Mouse (Mus musculus): ENCODE data around the gene Cfap46. TPM values are rescaled to one million over a fixed set of nuclear protein-coding genes. Genes with fewer than 3 reads are reported as not detected.
A peak's percentile ranks its signal among the peaks of the same experiment; 100 is the strongest.

Gene Cfap46
- 0.10 and 0.22 TPM in 2 replicates for polyA plus RNA-seq (2015; fragmentation: Nextera tagmentation; extraction: Ambion mirVana)

DNA sequence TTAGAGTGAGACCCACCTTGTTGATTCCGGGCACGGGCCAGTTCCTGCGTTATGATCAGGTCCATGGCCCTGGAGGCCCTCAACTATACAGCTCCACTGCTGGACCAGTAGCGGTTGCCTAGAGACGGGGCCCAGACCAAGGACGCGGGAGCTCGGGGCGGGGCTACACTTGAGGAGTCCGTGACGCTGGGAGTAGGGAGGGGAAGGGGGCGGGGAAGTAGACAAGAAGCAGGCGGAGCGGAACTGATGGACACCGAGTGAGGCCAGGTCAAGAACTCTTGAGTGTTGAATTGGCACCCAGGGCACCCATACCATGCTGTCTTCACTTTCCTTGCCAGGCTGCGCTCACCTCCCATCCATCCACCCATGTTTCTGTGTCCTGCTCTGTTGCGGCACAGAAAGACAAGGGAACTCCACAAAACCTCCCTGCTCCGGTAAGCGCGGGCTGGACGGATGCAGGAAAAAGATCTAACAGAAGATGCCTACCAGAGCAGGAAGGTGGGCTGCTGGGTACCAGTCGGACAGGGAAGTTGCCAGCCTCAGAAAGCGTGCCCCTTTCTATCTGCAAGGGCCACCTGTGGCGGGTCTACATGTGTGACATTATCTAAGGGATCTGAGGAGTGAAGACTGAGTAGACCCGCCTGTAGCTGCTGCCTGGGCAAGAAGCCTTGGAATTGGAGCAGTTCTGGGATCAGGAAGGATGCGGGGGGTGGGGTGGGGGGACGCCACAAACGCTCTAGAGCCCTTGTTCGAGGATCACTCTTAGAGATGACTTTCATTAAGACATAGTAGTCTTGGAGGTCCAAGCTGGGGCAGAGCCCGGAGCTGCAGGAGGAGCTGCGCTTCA lies at the start of gene Cfap46:
Cfap46 (minus strand) TSS at position 112 of the 847 bp plus-strand sequence.
- no peaks in the 10 kb centered on the region for H3K36me3 ChIP-seq
- H3K9me3 ChIP-seq = no peaks in the 10 kb centered on the region
- peak within 1 kb of the TSS; percentile 12; the same call in 1 of the 2 replicates for H3K9ac ChIP-seq
- no peaks in the 10 kb centered on the region for H3K4me1 ChIP-seq
- H3K27ac ChIP-seq = peak within 1 kb of the TSS; percentile 44; the same call in 1 of the 2 replicates
- H3K4me3 ChIP-seq (replicated peaks) = peak within 1 kb of the TSS; percentile 54
- H3K4me2 ChIP-seq = peak within 1 kb of the TSS; percentile 93
- WGBS = 1% methylated on average over 31 of the region's 31 CpGs
- no peaks in the 10 kb centered on the region for H3K27me3 ChIP-seq (replicated peaks)
- peak; percentile 92 for ATAC-seq (ENCODE audit: insufficient read depth, low FRiP score, low read depth)

DNA sequence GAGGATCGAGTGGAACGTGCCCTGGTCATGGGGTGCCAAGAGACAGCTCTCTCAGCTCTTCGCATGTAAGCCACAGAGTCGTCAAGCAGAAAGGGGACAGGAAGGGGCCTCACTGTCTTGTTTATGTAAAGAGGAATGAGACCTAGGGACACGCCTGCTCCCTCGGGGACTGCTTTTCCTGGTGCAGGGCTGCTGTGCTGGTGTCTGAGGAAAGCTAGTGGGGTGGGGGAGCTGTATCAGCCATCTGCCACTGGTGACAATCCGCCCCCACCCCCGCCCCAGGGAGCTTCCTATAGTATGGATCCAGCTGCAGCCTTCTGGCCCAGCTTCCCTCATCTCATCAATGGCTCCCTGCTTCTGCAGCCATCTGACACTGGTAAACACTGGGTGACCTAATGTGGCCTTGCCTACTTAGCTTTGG lies 47.7 kb upstream of the Cfap46 start:
- ATAC-seq (ENCODE audit: insufficient read depth, low FRiP score, low read depth) = peak; percentile 43; the same call in 1 of the 2 replicates
- Histone ChIP-seq H3K27ac (peak overlapping the region; percentile 18; the same call in 1 of the 2 replicates), H3K36me3 (no peaks in the 10 kb centered on the region), H3K4me1 (no peaks in the 10 kb centered on the region), H3K9me3 (no peaks in the 10 kb centered on the region), H3K4me3 (replicated peaks) (no peak overlapping the region), H3K4me2 (no peak overlapping the region), H3K27me3 (replicated peaks) (no peaks in the 10 kb centered on the region), H3K9ac (no peak overlapping the region)
- WGBS = 20% methylated on average over 8 of the region's 8 CpGs

DNA sequence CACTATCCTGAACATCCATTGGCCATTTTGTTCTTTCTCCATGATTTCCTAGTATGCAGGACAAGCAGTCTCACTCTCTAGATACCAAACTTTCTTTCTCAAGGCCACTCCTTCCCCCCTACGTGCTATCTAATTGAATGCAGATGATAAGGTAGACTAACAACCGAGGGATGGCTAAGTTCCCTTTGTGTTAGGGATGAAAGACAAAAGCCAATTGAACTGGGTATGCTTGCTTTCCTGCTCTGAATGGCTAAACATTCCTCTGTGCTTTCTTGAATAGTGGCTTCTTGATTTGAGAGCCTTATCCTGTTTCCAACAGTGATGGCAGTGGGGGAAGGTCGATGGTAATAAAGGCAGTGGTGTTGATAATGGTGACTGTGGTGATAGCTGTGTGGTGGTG lies 43.5 kb upstream of the Cfap46 start:
- Histone ChIP-seq H3K9ac (no peak overlapping the region), H3K4me2 (no peak overlapping the region), H3K27ac (no peak overlapping the region), H3K9me3 (no peaks in the 10 kb centered on the region), H3K4me3 (replicated peaks) (no peak overlapping the region), H3K4me1 (no peaks in the 10 kb centered on the region), H3K27me3 (replicated peaks) (no peaks in the 10 kb centered on the region), H3K36me3 (no peaks in the 10 kb centered on the region)
- ATAC-seq (ENCODE audit: insufficient read depth, low FRiP score, low read depth) = no peak
- WGBS = 60% methylated on average over 3 of the region's 3 CpGs

DNA sequence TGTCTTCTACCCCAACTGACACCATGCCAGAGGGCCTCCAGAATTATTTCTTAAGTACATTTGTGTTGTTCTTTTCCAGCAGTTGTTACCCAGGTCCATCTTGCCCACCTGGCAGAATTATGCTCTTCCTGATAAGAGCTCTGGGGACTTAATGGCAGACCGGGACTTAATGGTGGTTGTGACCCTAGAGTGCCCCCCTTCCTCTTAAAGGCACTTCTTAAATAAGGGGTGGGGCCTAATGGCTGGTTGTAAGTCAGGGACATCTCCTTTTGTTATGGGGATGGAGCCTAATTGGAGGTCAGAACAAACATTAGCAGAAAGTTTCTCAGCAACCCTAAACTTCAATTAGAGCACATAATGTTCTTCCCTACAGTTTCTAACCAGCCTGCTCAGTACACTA lies 42.0 kb upstream of the Cfap46 start:
- WGBS = 43% methylated on average over 1 of the region's 1 CpGs
- no peak for ATAC-seq (ENCODE audit: insufficient read depth, low FRiP score, low read depth)
- H3K9ac ChIP-seq = no peak overlapping the region
- no peak overlapping the region for H3K4me3 ChIP-seq (replicated peaks)
- no peaks in the 10 kb centered on the region for H3K9me3 ChIP-seq
- no peak overlapping the region for H3K27ac ChIP-seq
- H3K27me3 ChIP-seq (replicated peaks) = no peaks in the 10 kb centered on the region
- H3K36me3 ChIP-seq = no peaks in the 10 kb centered on the region
- H3K4me1 ChIP-seq = no peaks in the 10 kb centered on the region
- H3K4me2 ChIP-seq = no peak overlapping the region

DNA sequence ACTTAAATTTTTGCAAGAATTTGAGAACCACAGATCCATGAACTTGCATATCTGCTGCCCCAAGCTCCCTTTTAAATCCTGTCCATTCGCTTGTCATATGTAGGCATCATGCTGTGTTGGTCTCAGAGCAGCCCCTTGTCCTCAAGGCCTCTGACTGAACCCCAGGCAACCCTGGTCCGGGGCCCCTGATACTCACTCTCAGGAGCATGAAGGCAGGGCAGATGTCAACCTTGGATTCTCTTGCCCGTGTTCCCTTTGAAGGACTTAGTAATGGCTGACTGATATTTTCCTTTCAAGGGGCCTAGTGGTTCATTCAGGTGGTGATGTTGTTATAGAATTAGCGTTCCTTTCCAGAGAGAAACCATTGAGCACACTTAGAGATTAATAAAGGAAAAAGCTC lies 40.4 kb upstream of the Cfap46 start:
- Histone ChIP-seq H3K36me3 (no peaks in the 10 kb centered on the region), H3K4me1 (no peaks in the 10 kb centered on the region), H3K27me3 (replicated peaks) (no peaks in the 10 kb centered on the region), H3K9me3 (no peaks in the 10 kb centered on the region), H3K4me3 (replicated peaks) (no peak overlapping the region), H3K9ac (no peak overlapping the region), H3K27ac (no peak overlapping the region), H3K4me2 (no peak overlapping the region)
- 79% methylated on average over 4 of the region's 4 CpGs for WGBS
- ATAC-seq (ENCODE audit: insufficient read depth, low FRiP score, low read depth) = no peak

DNA sequence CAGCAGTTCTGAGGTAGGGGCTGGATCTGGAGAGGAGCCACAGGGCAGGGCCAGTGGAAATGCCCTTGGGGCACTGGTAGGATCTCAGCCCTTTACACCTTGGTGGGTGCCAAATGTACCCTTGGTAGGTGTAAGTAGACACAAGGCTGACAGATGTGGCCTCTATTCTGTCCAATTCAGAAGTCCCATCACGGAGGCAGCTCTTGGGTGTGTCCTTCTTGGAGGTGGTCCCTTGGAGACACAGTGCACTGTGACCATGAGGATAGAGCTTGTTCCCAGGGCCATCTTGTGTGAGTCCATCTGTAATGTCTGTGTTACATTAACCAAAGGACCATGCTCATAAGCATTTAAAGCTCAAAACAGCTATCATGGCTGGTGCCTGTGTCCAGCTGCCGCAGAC lies 37.6 kb upstream of the Cfap46 start:
- H3K36me3 ChIP-seq = no peaks in the 10 kb centered on the region
- WGBS = 92% methylated on average over 2 of the region's 2 CpGs
- ATAC-seq (ENCODE audit: insufficient read depth, low FRiP score, low read depth) = no peak

DNA sequence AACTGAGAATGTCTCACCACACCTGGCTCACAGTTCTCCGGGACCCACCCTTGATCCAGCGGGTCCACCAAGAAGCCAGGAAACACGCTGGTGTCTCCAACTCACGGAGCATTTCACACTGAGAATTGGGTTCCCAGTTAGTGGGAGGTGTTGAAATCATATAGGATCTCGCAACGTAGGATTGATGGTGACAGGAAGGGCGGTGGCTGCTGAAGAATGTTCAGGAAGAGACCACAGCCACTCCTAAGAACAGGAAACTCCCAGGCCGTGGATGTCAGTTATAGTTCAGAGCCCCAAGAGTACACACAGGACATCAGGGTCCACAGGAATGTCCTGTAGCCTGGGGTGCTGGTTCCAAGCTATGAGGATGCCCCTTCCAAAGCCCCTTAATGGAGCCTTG lies 34.2 kb upstream of the Cfap46 start:
- H3K9me3 ChIP-seq = no peaks in the 10 kb centered on the region
- no peak overlapping the region for H3K9ac ChIP-seq
- no peak for ATAC-seq (ENCODE audit: insufficient read depth, low FRiP score, low read depth)
- 77% methylated on average over 8 of the region's 8 CpGs for WGBS
- H3K27ac ChIP-seq = no peak overlapping the region
- H3K27me3 ChIP-seq (replicated peaks) = no peaks in the 10 kb centered on the region
- no peaks in the 10 kb centered on the region for H3K4me1 ChIP-seq
- H3K4me2 ChIP-seq = no peak overlapping the region
- no peak overlapping the region for H3K4me3 ChIP-seq (replicated peaks)
- H3K36me3 ChIP-seq = no peaks in the 10 kb centered on the region

More for the DNA sequence above, 37.6 kb upstream of the Cfap46 start:
- H3K4me1 ChIP-seq = no peaks in the 10 kb centered on the region
- H3K4me2 ChIP-seq = no peak overlapping the region
- no peaks in the 10 kb centered on the region for H3K9me3 ChIP-seq
- H3K4me3 ChIP-seq (replicated peaks) = no peak overlapping the region
- H3K27me3 ChIP-seq (replicated peaks) = no peaks in the 10 kb centered on the region
- no peak overlapping the region for H3K27ac ChIP-seq
- no peak overlapping the region for H3K9ac ChIP-seq

DNA sequence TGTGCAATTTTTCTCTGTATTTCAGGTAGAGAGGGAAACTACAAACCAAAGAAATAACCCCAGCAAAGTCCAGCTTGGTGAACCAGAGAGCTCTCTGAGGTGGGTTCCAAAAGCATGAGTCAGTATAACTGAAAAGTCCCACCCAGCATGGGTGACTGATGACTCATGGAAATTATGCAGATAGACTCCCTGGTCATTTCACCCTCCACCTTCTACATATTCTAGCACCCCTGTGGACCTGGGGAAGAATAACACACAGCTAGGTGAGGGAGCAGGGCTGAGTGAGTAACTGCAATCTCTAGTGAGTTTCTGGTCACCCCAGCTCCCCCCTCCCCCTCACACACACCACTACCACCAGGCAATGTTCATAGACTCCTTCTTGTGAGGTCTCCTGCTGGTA lies 28.2 kb upstream of the Cfap46 start:
- Histone ChIP-seq H3K4me1 (no peaks in the 10 kb centered on the region), H3K27me3 (replicated peaks) (no peaks in the 10 kb centered on the region), H3K36me3 (no peaks in the 10 kb centered on the region), H3K4me3 (replicated peaks) (no peak overlapping the region), H3K4me2 (no peak overlapping the region), H3K9ac (no peak overlapping the region), H3K9me3 (no peaks in the 10 kb centered on the region), H3K27ac (no peak overlapping the region)
- ATAC-seq (ENCODE audit: insufficient read depth, low FRiP score, low read depth) = no peak

DNA sequence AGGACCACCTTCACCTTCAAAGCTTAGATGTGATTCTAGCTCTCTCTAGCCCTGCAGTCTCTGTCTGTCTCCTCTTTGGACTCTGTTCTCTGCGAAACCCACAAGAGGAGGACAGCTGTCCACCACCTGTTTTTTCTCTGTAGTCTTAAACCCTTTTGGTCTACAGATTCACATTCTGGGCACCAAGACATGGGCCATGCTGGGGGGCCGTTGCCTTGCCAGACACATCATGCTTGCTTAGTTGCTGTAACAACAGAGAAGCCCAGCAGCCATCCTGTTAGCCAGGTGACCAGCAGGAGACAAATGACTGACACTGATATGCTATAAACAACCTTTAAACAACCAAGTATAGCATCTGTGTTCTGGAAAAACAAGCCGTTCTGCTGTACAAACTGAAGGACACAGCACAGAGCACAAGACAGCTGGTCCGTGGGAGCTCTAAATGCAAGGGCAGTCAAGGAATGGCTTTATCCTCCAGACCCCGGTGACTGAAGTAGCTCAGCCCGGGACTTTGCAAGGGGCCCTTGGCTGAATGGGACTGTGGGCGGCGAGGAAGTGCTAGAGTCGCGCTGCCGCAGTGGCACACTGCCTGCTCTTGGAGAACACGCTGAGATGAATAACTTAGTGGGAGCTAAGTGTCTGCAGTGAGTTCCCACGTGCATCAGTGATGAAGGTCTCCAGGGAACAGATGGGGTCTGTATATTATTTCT lies 22.9 kb upstream of the Cfap46 start:
- no peaks in the 10 kb centered on the region for H3K4me1 ChIP-seq
- no peaks in the 10 kb centered on the region for H3K36me3 ChIP-seq
- no peaks in the 10 kb centered on the region for H3K27me3 ChIP-seq (replicated peaks)
- H3K27ac ChIP-seq = no peak overlapping the region
- WGBS = 34% methylated on average over 13 of the region's 13 CpGs
- ATAC-seq (ENCODE audit: insufficient read depth, low FRiP score, low read depth) = no peak
- H3K9me3 ChIP-seq = no peaks in the 10 kb centered on the region
- H3K4me3 ChIP-seq (replicated peaks) = no peak overlapping the region
- no peak overlapping the region for H3K9ac ChIP-seq
- no peak overlapping the region for H3K4me2 ChIP-seq

DNA sequence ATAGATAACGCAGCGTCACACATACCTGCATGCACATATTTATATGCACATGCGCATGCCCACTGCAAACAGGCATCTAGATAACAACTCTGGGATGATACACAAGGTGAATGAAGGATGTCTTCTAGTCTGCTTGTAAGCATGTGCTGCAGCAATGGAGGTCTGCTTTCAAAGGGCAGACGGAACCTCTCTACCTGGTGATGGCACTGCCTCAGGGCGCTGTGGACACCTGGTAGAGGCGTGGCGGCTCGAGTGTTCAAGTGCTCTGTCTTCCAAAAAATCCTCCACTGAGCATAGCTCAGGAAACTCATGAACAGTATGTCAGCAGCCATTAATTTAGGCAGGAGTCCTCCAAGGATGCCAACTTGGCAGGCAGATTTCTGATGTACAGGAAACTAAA lies 22.2 kb upstream of the Cfap46 start:
- no peaks in the 10 kb centered on the region for H3K4me1 ChIP-seq
- ATAC-seq (ENCODE audit: insufficient read depth, low FRiP score, low read depth) = no peak
- H3K4me3 ChIP-seq (replicated peaks) = no peak overlapping the region
- no peak overlapping the region for H3K9ac ChIP-seq
- H3K9me3 ChIP-seq = no peaks in the 10 kb centered on the region
- H3K4me2 ChIP-seq = no peak overlapping the region
- H3K36me3 ChIP-seq = no peaks in the 10 kb centered on the region
- WGBS = 90% methylated on average over 8 of the region's 8 CpGs
- H3K27ac ChIP-seq = no peak overlapping the region
- H3K27me3 ChIP-seq (replicated peaks) = no peaks in the 10 kb centered on the region

DNA sequence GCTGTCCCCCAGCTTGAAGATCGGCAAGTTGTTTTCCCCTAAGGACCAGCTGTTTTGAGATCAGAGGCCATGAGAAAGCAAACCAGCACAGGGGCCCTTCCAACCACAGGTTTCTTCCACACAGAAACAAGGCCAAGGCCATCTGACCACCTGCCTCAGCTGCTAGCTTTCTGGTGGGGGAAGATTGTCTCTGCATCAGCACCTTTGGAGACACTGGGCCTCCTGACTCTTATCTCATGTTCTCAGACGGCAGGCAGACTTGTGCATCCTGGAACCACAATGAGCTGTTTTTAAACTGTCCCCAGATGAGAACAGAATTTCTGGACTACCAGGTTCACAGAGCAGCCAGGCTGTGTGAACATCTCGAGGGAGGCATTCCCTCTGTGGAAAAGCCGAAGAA lies 21.5 kb upstream of the Cfap46 start:
- Histone ChIP-seq H3K27me3 (replicated peaks) (no peaks in the 10 kb centered on the region), H3K9me3 (no peaks in the 10 kb centered on the region), H3K4me2 (no peak overlapping the region), H3K9ac (no peak overlapping the region), H3K4me1 (no peaks in the 10 kb centered on the region), H3K4me3 (replicated peaks) (no peak overlapping the region), H3K36me3 (no peaks in the 10 kb centered on the region), H3K27ac (no peak overlapping the region)
- 59% methylated on average over 4 of the region's 4 CpGs for WGBS
- ATAC-seq (ENCODE audit: insufficient read depth, low FRiP score, low read depth) = no peak

DNA sequence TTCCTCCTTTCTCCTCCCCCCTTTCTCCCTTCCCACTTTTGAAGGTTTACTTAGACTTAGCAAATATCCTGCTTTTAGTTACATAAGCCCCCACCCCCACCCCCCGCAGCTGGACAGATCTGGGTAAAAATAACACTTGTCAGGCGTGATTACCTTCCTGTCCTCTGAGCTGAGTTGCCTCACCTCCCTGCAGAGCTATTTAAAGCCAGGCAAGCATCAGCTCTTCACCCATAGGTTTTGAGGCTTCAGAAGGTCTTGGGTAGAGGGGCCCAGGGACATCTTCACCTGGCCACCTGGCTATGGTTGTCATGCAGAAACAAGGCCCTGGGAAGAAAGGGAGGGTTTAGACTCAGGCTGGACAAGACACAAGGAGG lies 20.2 kb upstream of the Cfap46 start:
- no peaks in the 10 kb centered on the region for H3K4me1 ChIP-seq
- no peaks in the 10 kb centered on the region for H3K27me3 ChIP-seq (replicated peaks)
- ATAC-seq (ENCODE audit: insufficient read depth, low FRiP score, low read depth) = no peak
- no peak overlapping the region for H3K4me2 ChIP-seq
- no peaks in the 10 kb centered on the region for H3K9me3 ChIP-seq
- H3K9ac ChIP-seq = no peak overlapping the region
- H3K4me3 ChIP-seq (replicated peaks) = no peak overlapping the region
- H3K27ac ChIP-seq = no peak overlapping the region
- no peaks in the 10 kb centered on the region for H3K36me3 ChIP-seq
- 7% methylated on average over 2 of the region's 2 CpGs for WGBS
